23 mouse cellular contexts compared by ENCODE assay signal in genomic region chr17:16156596-16156995, GRCm38 (mm10).
DNase-seq lines count a peak whose midpoint lies in the region; ATAC-seq and TF ChIP-seq lines count a peak whose summit lies in the region.
"Had no signal": no experiment of that assay in that cellular context is flagged by ENCODE, and none has a peak within 500 bp of the region (broad histone marks: within the 10 kb centered on the region; RNA-seq: fewer than 3 reads in every experiment).

No protein-coding gene starts in this region.

- H3K4me2 ChIP-seq in forebrain, embryonic 14.5 days (ENCODE audit: low read length), result no peak overlapping the region
- H3K4me2 ChIP-seq in forebrain, postnatal 0 days (ENCODE audit: low read depth), result no peak overlapping the region
- H3K4me2 ChIP-seq in kidney, postnatal 0 days (ENCODE audit: low read length), result no peak overlapping the region
- H3K4me2 ChIP-seq in hindbrain, embryonic 16.5 days (ENCODE audit: low read length), result no peak overlapping the region
- no peak overlapping the region for H3K4me2 ChIP-seq in midbrain, embryonic 16.5 days (ENCODE audit: low read length)
- H3K4me2 ChIP-seq: embryonic facial prominence, embryonic 13.5 days; liver, embryonic 13.5 days; lung, embryonic 14.5 days had no signal

- DNase-seq in forebrain, embryonic 14.5 days (ENCODE audit: low spot score), result no peak
- no peak for DNase-seq in forebrain, postnatal 0 days
- DNase-seq in kidney, postnatal 0 days (ENCODE audit: low spot score), result no peak
- no peak for DNase-seq in kidney, postnatal 14 days
- no peak for DNase-seq in spleen, adult 12 weeks (ENCODE audit: low spot score)
- DNase-seq: adrenal gland, adult 8-10 months; B cell, adult 2 months; cerebellum, adult 11-12 months; cerebellum, postnatal 10 days; gastrocnemius, adult 2 months; kidney, postnatal 4 days; liver, embryonic 13.5 days; lung, embryonic 14.5 days; thymus, adult 18-20 months; thymus, postnatal 36 days had no signal

- ATAC-seq in forebrain, embryonic 14.5 days, result 0 out of 2 replicates have a peak, but pooled peaks have one; percentile 46
- ATAC-seq in forebrain, postnatal 0 days, result no peak
- ATAC-seq in kidney, postnatal 0 days (replicated peaks; ENCODE audit: low FRiP score, low read depth), result 0 out of 2 replicates have a peak, but pooled peaks have one; percentile 33
- ATAC-seq in hindbrain, embryonic 16.5 days, result 0 out of 2 replicates have a peak, but pooled peaks have one; percentile 14
- peak; percentile 68; the same call in 1 of the 2 replicates for ATAC-seq in midbrain, embryonic 16.5 days
- ATAC-seq: activated CD4-positive, CD25-positive, alpha-beta regulatory T cell, adult 4 months; intestine, postnatal 0 days had no signal

- no peak overlapping the region for H3K27ac ChIP-seq in forebrain, embryonic 14.5 days (ENCODE audit: low read depth, low read length)
- no peak overlapping the region for H3K27ac ChIP-seq in forebrain, postnatal 0 days (ENCODE audit: low read depth, low read length)
- H3K27ac ChIP-seq in kidney, postnatal 0 days, result no peak overlapping the region
- H3K27ac ChIP-seq in hindbrain, embryonic 16.5 days (ENCODE audit: low read depth, low read length), result no peak overlapping the region
- H3K27ac ChIP-seq in midbrain, embryonic 16.5 days (ENCODE audit: low read length), result no peak overlapping the region
- H3K27ac ChIP-seq: embryonic facial prominence, embryonic 13.5 days; gastrocnemius, adult 2 months; liver, embryonic 13.5 days had no signal

- 93% methylated on average over 3 of the region's 3 CpGs for WGBS in forebrain, embryonic 14.5 days
- WGBS in forebrain, postnatal 0 days, result 92% methylated on average over 3 of the region's 3 CpGs
- WGBS in kidney, postnatal 0 days, result 87% methylated on average over 3 of the region's 3 CpGs
- WGBS in hindbrain, embryonic 16.5 days, result 79% methylated on average over 3 of the region's 3 CpGs
- WGBS in midbrain, embryonic 16.5 days, result 80% methylated on average over 3 of the region's 3 CpGs

- H3K4me3 ChIP-seq in forebrain, embryonic 14.5 days (ENCODE audit: low read depth, low read length), result no peak overlapping the region
- no peak overlapping the region for H3K4me3 ChIP-seq in forebrain, postnatal 0 days (ENCODE audit: low read depth, low read length)
- no peak overlapping the region for H3K4me3 ChIP-seq in kidney, postnatal 0 days (replicated peaks; ENCODE audit: low read depth, low read length)
- no peak overlapping the region for H3K4me3 ChIP-seq in hindbrain, embryonic 16.5 days (ENCODE audit: low read length)
- H3K4me3 ChIP-seq in midbrain, embryonic 16.5 days (ENCODE audit: low read depth, low read length), result no peak overlapping the region
- H3K4me3 ChIP-seq: embryonic facial prominence, embryonic 13.5 days; erythroblast, embryonic 14.5 days; gastrocnemius, adult 2 months; liver, embryonic 13.5 days had no signal

- H3K9ac ChIP-seq in forebrain, embryonic 14.5 days (ENCODE audit: low read length), result no peak overlapping the region
- no peak overlapping the region for H3K9ac ChIP-seq in forebrain, postnatal 0 days
- no peak overlapping the region for H3K9ac ChIP-seq in kidney, postnatal 0 days (ENCODE audit: low read depth, low read length)
- H3K9ac ChIP-seq in hindbrain, embryonic 16.5 days (ENCODE audit: low read depth, low read length), result no peak overlapping the region
- H3K9ac ChIP-seq in midbrain, embryonic 16.5 days (ENCODE audit: low read depth, low read length), result no peak overlapping the region
- H3K9ac ChIP-seq: embryonic facial prominence, embryonic 13.5 days; liver, embryonic 13.5 days; lung, embryonic 14.5 days had no signal

- no peaks in the 10 kb centered on the region for H3K4me1 ChIP-seq in forebrain, embryonic 14.5 days (ENCODE audit: control insufficient read depth, insufficient read depth, low read length)
- no peaks in the 10 kb centered on the region for H3K4me1 ChIP-seq in forebrain, postnatal 0 days (ENCODE audit: insufficient read depth)
- H3K4me1 ChIP-seq in kidney, postnatal 0 days (replicated peaks; ENCODE audit: insufficient read depth, low read length), result no peaks in the 10 kb centered on the region
- no peaks in the 10 kb centered on the region for H3K4me1 ChIP-seq in hindbrain, embryonic 16.5 days (ENCODE audit: control insufficient read depth, insufficient read depth, low read depth, low read length)
- no peaks in the 10 kb centered on the region for H3K4me1 ChIP-seq in midbrain, embryonic 16.5 days (ENCODE audit: control insufficient read depth, insufficient read depth, low read length)
- H3K4me1 ChIP-seq: liver, embryonic 13.5 days had no signal

- TF ChIP-seq CTCF in forebrain, postnatal 0 days (IDR thresholded peaks at IDR 0.05; ENCODE audit: low read depth), result no peak
- TF ChIP-seq CTCF in kidney, postnatal 0 days (IDR thresholded peaks at IDR 0.05; ENCODE audit: low read depth), result no peak

- H3K27me3 ChIP-seq in forebrain, embryonic 14.5 days (replicated peaks; ENCODE audit: control insufficient read depth, insufficient read depth, low read length), result no peaks in the 10 kb centered on the region
- no peaks in the 10 kb centered on the region for H3K27me3 ChIP-seq in forebrain, postnatal 0 days (ENCODE audit: insufficient read depth, low read length)
- H3K27me3 ChIP-seq in kidney, postnatal 0 days (ENCODE audit: insufficient read depth, low read length), result no peaks in the 10 kb centered on the region
- no peaks in the 10 kb centered on the region for H3K27me3 ChIP-seq in hindbrain, embryonic 16.5 days (replicated peaks; ENCODE audit: control insufficient read depth, insufficient read depth, low read length)
- H3K27me3 ChIP-seq in midbrain, embryonic 16.5 days (ENCODE audit: control insufficient read depth, insufficient read depth, low read depth, low read length), result no peaks in the 10 kb centered on the region
- H3K27me3 ChIP-seq: CH12.LX; embryonic facial prominence, embryonic 13.5 days; liver, embryonic 13.5 days had no signal

- no peaks in the 10 kb centered on the region for H3K36me3 ChIP-seq in forebrain, embryonic 14.5 days (ENCODE audit: control insufficient read depth, insufficient read depth, low read length)
- H3K36me3 ChIP-seq in forebrain, postnatal 0 days (ENCODE audit: insufficient read depth), result no peaks in the 10 kb centered on the region
- H3K36me3 ChIP-seq in kidney, postnatal 0 days (ENCODE audit: insufficient read depth, low read length), result no peaks in the 10 kb centered on the region
- no peaks in the 10 kb centered on the region for H3K36me3 ChIP-seq in hindbrain, embryonic 16.5 days (ENCODE audit: control insufficient read depth, insufficient read depth, low read length)
- no peaks in the 10 kb centered on the region for H3K36me3 ChIP-seq in midbrain, embryonic 16.5 days (ENCODE audit: control insufficient read depth, insufficient read depth, low read length)
- H3K36me3 ChIP-seq: embryonic facial prominence, embryonic 13.5 days; G1E; liver, embryonic 13.5 days had no signal

- no peaks in the 10 kb centered on the region for H3K9me3 ChIP-seq in forebrain, embryonic 14.5 days (replicated peaks; ENCODE audit: control insufficient read depth, low read length)
- H3K9me3 ChIP-seq in forebrain, postnatal 0 days (ENCODE audit: low read length), result no peaks in the 10 kb centered on the region
- H3K9me3 ChIP-seq in kidney, postnatal 0 days (replicated peaks; ENCODE audit: low read length), result no peaks in the 10 kb centered on the region
- H3K9me3 ChIP-seq in hindbrain, embryonic 16.5 days (ENCODE audit: control insufficient read depth, low read length), result no peaks in the 10 kb centered on the region
- no peaks in the 10 kb centered on the region for H3K9me3 ChIP-seq in midbrain, embryonic 16.5 days (replicated peaks; ENCODE audit: control insufficient read depth, low read length, poor library complexity, severe bottlenecking)
- H3K9me3 ChIP-seq: embryonic facial prominence, embryonic 13.5 days; G1E; liver, embryonic 13.5 days had no signal
